Mouse (Mus musculus) layer of hippocampus, adult 9-11 months (tissue): ENCODE data around the gene Stk17b.

Experiments
- DNase-seq: peaks from one replicate; pipeline ENCODE4 v3.0.0; 2022

The Stk17b gene

GRCm38 (mm10) chr1:53784721-53785418, at the start of gene Stk17b:
Gene Stk17b, minus strand, starts transcription at chr1:53785224.
- peak; percentile 90 for DNase-seq

- no peak for DNase-seq
Measured at GRCm38 (mm10) chr1:53830286-53830685, 45.3 kb upstream of the Stk17b start.

- DNase-seq = no peak
Measured at GRCm38 (mm10) chr1:53829089-53829488, 44.1 kb upstream of the Stk17b start.

- DNase-seq = no peak
Measured at GRCm38 (mm10) chr1:53824446-53825337, 39.7 kb upstream of the Stk17b start.

GRCm38 (mm10) chr1:53823687-53824445, 38.8 kb upstream of the Stk17b start:
- DNase-seq = peak; percentile 47

- DNase-seq = no peak
Measured at GRCm38 (mm10) chr1:53821983-53822382, 37.0 kb upstream of the Stk17b start.

- no peak for DNase-seq
Measured at GRCm38 (mm10) chr1:53820041-53820632, 35.1 kb upstream of the Stk17b start.

GRCm38 (mm10) chr1:53818072-53818862, 33.2 kb upstream of the Stk17b start:
- no peak for DNase-seq

GRCm38 (mm10) chr1:53816353-53816752, 31.3 kb upstream of the Stk17b start:
- no peak for DNase-seq

GRCm38 (mm10) chr1:53814077-53814705, 29.2 kb upstream of the Stk17b start:
- DNase-seq = no peak

GRCm38 (mm10) chr1:53811919-53812318, 26.9 kb upstream of the Stk17b start:
- DNase-seq = no peak

GRCm38 (mm10) chr1:53808229-53808628, 23.2 kb upstream of the Stk17b start:
- no peak for DNase-seq

- no peak for DNase-seq
Measured at GRCm38 (mm10) chr1:53797811-53798210, 12.8 kb upstream of the Stk17b start.

- no peak for DNase-seq
Measured at GRCm38 (mm10) chr1:53797074-53797473, 12.1 kb upstream of the Stk17b start.

- no peak for DNase-seq
Measured at GRCm38 (mm10) chr1:53796271-53796670, 11.2 kb upstream of the Stk17b start.

GRCm38 (mm10) chr1:53795591-53795990, 10.6 kb upstream of the Stk17b start:
- DNase-seq = no peak

GRCm38 (mm10) chr1:53795081-53795480, 10.1 kb upstream of the Stk17b start:
- no peak for DNase-seq

- no peak for DNase-seq
Measured at GRCm38 (mm10) chr1:53794279-53794678, 9.3 kb upstream of the Stk17b start.

GRCm38 (mm10) chr1:53791343-53791742, 6.3 kb upstream of the Stk17b start:
- DNase-seq = no peak

GRCm38 (mm10) chr1:53784291-53784720, 718 bp downstream of the Stk17b start:
- DNase-seq = no peak

- no peak for DNase-seq
Measured at GRCm38 (mm10) chr1:53782956-53783355, 2.1 kb downstream of the Stk17b start.
